Mouse (Mus musculus) midbrain, embryonic 16.5 days (tissue): ENCODE results near the gene Otc. TPM values are rescaled to one million over a fixed set of nuclear protein-coding genes. Genes with fewer than 3 reads are reported as not detected.

ENCODE experiments used
- ATAC-seq: fragments of 200-750 bp; cut with Nextera tagmentation; 2 replicates; pipeline ENCODE4 v1.8.0; 2017; ENCODE audit warnings: moderate TSS enrichment
- H3K27ac ChIP-seq: fragments of 300-500 bp; sonication (generic); 2 replicates; pipeline ENCODE4 v1.5.1; 2014; ENCODE audit warnings: mild to moderate bottlenecking, low read length, mixed read lengths
- H3K27me3 ChIP-seq: fragments of 300-500 bp; sonication (generic); 2 replicates; pipeline ENCODE4 v1.6.1; 2014; ENCODE audit warnings: low read depth, low read length, mixed read lengths; ENCODE audit not compliant: control insufficient read depth, insufficient read depth
- H3K36me3 ChIP-seq: fragments of 300-500 bp; sonication (generic); 2 replicates; pipeline ENCODE4 v1.6.1; 2014; ENCODE audit warnings: mild to moderate bottlenecking, low read length, moderate library complexity, mixed read lengths; ENCODE audit not compliant: control insufficient read depth, insufficient read depth
- H3K4me1 ChIP-seq: fragments of 300-500 bp; sonication (generic); 2 replicates; pipeline ENCODE4 v1.6.1; 2014; ENCODE audit warnings: mild to moderate bottlenecking, low read length, mixed read lengths; ENCODE audit not compliant: control insufficient read depth, insufficient read depth
- H3K4me2 ChIP-seq: fragments of 300-500 bp; sonication (generic); 2 replicates; pipeline ENCODE4 v1.6.1; 2014; ENCODE audit warnings: mild to moderate bottlenecking, low read length, mixed read lengths
- H3K4me3 ChIP-seq: fragments of 300-500 bp; sonication (generic); 2 replicates; pipeline ENCODE4 v1.5.1; 2014; ENCODE audit warnings: low read depth, mild to moderate bottlenecking, low read length, moderate library complexity, mixed read lengths
- H3K9ac ChIP-seq: fragments of 300-500 bp; sonication (generic); 2 replicates; pipeline ENCODE4 v1.6.1; 2014; ENCODE audit warnings: low read depth, low read length, mixed read lengths
- H3K9me3 ChIP-seq: fragments of 300-500 bp; sonication (generic); replicated peaks from 2 replicates; pipeline ENCODE4 v1.6.1; 2014; ENCODE audit warnings: mild to moderate bottlenecking, low read length, mixed read lengths; ENCODE audit not compliant: control insufficient read depth, poor library complexity, severe bottlenecking
- WGBS: fragments of 180-500 bp; shearing (Covaris S2); extraction: QIAGEN DNeasy Blood & Tissue Kit; methylation state at CpG from one replicate; pipeline ENCODE4 v1.1.7; 2014; 5-methylcytosine and 5-hydroxymethylcytosine counted together
- polyA plus RNA-seq: library from polyadenylated mRNA; unstranded; fragments of >200 nt; fragmentation: Nextera tagmentation; extraction: Ambion mirVana; gene quantifications from 2 replicates; pipeline ENCODE4 v1.2.1, GENCODE M21; 2015

Otc gene
- polyA plus RNA-seq, 1 experiment from 2014 or later, result not detected

DNA sequence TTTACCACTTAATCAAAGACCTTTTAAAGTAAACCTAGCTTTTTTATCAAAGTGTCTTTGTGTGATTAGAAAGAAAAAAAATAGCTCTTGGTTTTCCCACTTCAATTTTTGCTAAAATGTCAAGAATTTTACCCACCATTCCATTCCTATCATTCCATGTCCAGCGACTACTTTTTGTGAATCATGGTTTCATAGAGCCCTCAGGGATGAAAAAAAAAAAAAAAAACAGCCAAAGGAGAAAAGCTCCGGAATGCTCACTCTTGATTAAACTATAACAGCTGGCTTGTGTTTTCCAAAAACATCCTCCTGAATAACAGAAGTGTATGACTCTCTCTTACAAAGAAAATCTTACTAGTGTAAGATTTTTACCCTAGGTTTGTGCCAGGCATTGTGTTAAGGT, 84.7 kb downstream of the Otc start:
- Histone ChIP-seq H3K4me3 (no peak overlapping the region), H3K9me3 (no peaks in the 10 kb centered on the region), H3K27ac (no peak overlapping the region), H3K36me3 (no peaks in the 10 kb centered on the region), H3K4me1 (no peaks in the 10 kb centered on the region), H3K27me3 (no peaks in the 10 kb centered on the region), H3K9ac (no peak overlapping the region), H3K4me2 (no peak overlapping the region)
- 64% methylated on average over 2 of the region's 2 CpGs for WGBS
- ATAC-seq, result no peak

DNA sequence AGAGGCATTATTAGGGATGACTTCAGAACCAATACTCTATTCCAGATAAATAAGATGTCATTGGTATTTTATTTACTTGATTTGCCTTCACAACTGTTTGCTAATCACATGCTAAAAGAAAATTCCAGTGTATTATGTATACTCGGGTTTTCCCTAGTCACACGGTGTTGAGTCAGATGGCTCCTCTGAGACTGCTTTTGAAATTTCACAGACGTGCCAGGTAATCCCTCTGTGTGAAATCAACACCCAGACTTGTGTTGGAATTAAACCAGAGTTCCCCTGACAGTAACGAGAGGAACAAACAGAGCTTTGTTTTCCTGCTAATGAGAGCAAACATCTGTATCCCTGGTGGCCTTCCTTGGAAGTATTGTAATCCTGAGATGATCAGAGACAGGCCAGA, 103.8 kb downstream of the Otc start:
- Histone ChIP-seq H3K9me3 (no peaks in the 10 kb centered on the region), H3K4me3 (no peak overlapping the region), H3K36me3 (no peaks in the 10 kb centered on the region), H3K27me3 (no peaks in the 10 kb centered on the region), H3K4me2 (no peak overlapping the region), H3K27ac (no peak overlapping the region), H3K4me1 (no peaks in the 10 kb centered on the region), H3K9ac (no peak overlapping the region)
- 40% methylated on average over 4 of the region's 4 CpGs for WGBS
- no peak for ATAC-seq

Other genes with a start within 250 kb of the Otc start
- 2.1 and 2.6 TPM in 2 replicates for gene Srpx, start 134.6 kb upstream of the Otc start, polyA plus RNA-seq
- 34.6 and 39.9 TPM in 2 replicates for gene Rpgr, start 35.4 kb upstream of the Otc start, polyA plus RNA-seq
- gene Tspan7, start 232.9 kb downstream of the Otc start, polyA plus RNA-seq, result 471 and 549 TPM in 2 replicates